Mouse (Mus musculus) MEL (cell line): ENCODE results near the gene Elmsan1. TPM values are rescaled to one million over a fixed set of nuclear protein-coding genes. Genes with fewer than 3 reads are reported as not detected.

Experiments
- DNase-seq: peaks from one replicate; pipeline ENCODE4 v3.0.0; 2011; ENCODE audit warnings: low read depth, low spot score
- H3K27ac ChIP-seq: 2 replicates; pipeline ENCODE4 v1.5.1; 2012; ENCODE audit warnings: low read depth, mild to moderate bottlenecking, control low read depth, low read length, moderate library complexity; ENCODE audit not compliant: control insufficient read depth
- H3K27me3 ChIP-seq, 2 experiments: fragments of 150-350 bp in 1 of 2; sonication (generic) in 1 of 2; 2 replicates each; pipeline ENCODE4 v1.6.1; 2012; ENCODE audit warnings: low read length in 2 of 2, mild to moderate bottlenecking in 2 of 2, improper control_type of control experiment in 1 of 2, moderate library complexity in 1 of 2; ENCODE audit not compliant: insufficient read depth in 2 of 2, control insufficient read depth in 1 of 2
- H3K36me3 ChIP-seq, 2 experiments: 2 replicates each; pipeline ENCODE4 v1.6.1; 2012 to 2014; ENCODE audit warnings: low read length in 2 of 2, improper control_type of control experiment in 1 of 2, inconsistent platforms in 1 of 2, mild to moderate bottlenecking in 1 of 2; ENCODE audit not compliant: insufficient read depth in 2 of 2, control insufficient read depth in 1 of 2
- H3K4me1 ChIP-seq, 2 experiments: fragments of 150-350 bp in 1 of 2; sonication (generic) in 1 of 2; 2 replicates each; pipeline ENCODE4 v1.6.1; 2012; ENCODE audit warnings: low read length in 2 of 2, improper control_type of control experiment in 1 of 2, mild to moderate bottlenecking in 1 of 2; ENCODE audit not compliant: insufficient read depth in 2 of 2, control insufficient read depth in 1 of 2
- H3K4me3 ChIP-seq, 2 experiments: fragments of 150-350 bp in 1 of 2; sonication (generic) in 1 of 2; 2 replicates each; pipeline ENCODE4 v1.5.1; 2012; ENCODE audit warnings: low read depth in 2 of 2, low read length in 2 of 2, mild to moderate bottlenecking in 2 of 2, moderate library complexity in 2 of 2, control low read depth in 1 of 2, improper control_type of control experiment in 1 of 2; ENCODE audit not compliant: control insufficient read depth in 1 of 2, insufficient read depth in 1 of 2
- H3K79me2 ChIP-seq: 2 replicates; pipeline ENCODE4 v1.6.1; 2012; ENCODE audit warnings: mild to moderate bottlenecking, low read length, moderate library complexity; ENCODE audit not compliant: control insufficient read depth, poor library complexity, insufficient read depth
- H3K9ac ChIP-seq: 2 replicates; pipeline ENCODE4 v1.6.1; 2012; ENCODE audit warnings: low read depth, mild to moderate bottlenecking, control low read depth, low read length, moderate library complexity; ENCODE audit not compliant: control insufficient read depth, poor library complexity, severe bottlenecking
- H3K9me3 ChIP-seq: fragments of 150-350 bp; sonication (generic); replicated peaks from 2 replicates; pipeline ENCODE4 v1.6.1; 2012; ENCODE audit warnings: mild to moderate bottlenecking, low read length, improper control_type of control experiment, moderate library complexity; ENCODE audit not compliant: insufficient read depth
- BHLHE40 ChIP-seq: IDR thresholded peaks from 2 replicates; pipeline ENCODE4 v1.6.1; 2012; ENCODE audit warnings: low read depth, mild to moderate bottlenecking, inconsistent platforms, low read length, improper control_type of control experiment, borderline replicate concordance
- CHD2 ChIP-seq: IDR thresholded peaks from 2 replicates; pipeline ENCODE4 v1.6.1; 2011; ENCODE audit warnings: low read length, improper control_type of control experiment
- EP300 ChIP-seq, 2 experiments: IDR thresholded peaks; 2 replicates each; pipeline ENCODE4 v1.6.1; 2011; ENCODE audit warnings: improper control_type of control experiment in 2 of 2, low read length in 2 of 2, low read depth in 1 of 2, mild to moderate bottlenecking in 1 of 2
- ETS1 ChIP-seq: IDR thresholded peaks from 2 replicates; pipeline ENCODE4 v1.6.1; 2012; ENCODE audit warnings: low read depth, mild to moderate bottlenecking, inconsistent platforms, low read length, improper control_type of control experiment, moderate library complexity
- HCFC1 ChIP-seq: IDR thresholded peaks from 2 replicates; pipeline ENCODE4 v1.6.1; 2012; ENCODE audit warnings: low read depth, mild to moderate bottlenecking, inconsistent platforms, low read length, improper control_type of control experiment, moderate library complexity
- MAZ ChIP-seq: IDR thresholded peaks from 2 replicates; pipeline ENCODE4 v1.6.1; 2012; ENCODE audit warnings: low read depth, mild to moderate bottlenecking, inconsistent platforms, low read length, improper control_type of control experiment
- NELFE ChIP-seq: IDR thresholded peaks from 2 replicates; pipeline ENCODE4 v1.6.1; 2011; ENCODE audit warnings: low read depth, low read length, improper control_type of control experiment
- POLR2AphosphoS2 ChIP-seq: IDR thresholded peaks from 2 replicates; pipeline ENCODE4 v1.6.1; 2011; ENCODE audit warnings: low read length, improper control_type of control experiment
- POLR2AphosphoS5 ChIP-seq: IDR thresholded peaks from 2 replicates; pipeline ENCODE4 v1.6.1; 2012; ENCODE audit warnings: low read depth, borderline replicate concordance, mild to moderate bottlenecking, inconsistent platforms, low read length, moderate library complexity, mixed read lengths
- TBP ChIP-seq: IDR thresholded peaks from 2 replicates; pipeline ENCODE4 v1.8.0; 2011; ENCODE audit warnings: low read depth, low read length, improper control_type of control experiment
- TCF12 ChIP-seq: IDR thresholded peaks from 2 replicates; pipeline ENCODE4 v1.6.1; 2014; ENCODE audit warnings: low read depth, mild to moderate bottlenecking, inconsistent platforms, low read length, improper control_type of control experiment, moderate library complexity
- ZKSCAN1 ChIP-seq: IDR thresholded peaks from 2 replicates; pipeline ENCODE4 v1.6.1; 2012; ENCODE audit warnings: low read depth, mild to moderate bottlenecking, inconsistent platforms, low read length, improper control_type of control experiment, moderate library complexity
- ZNF384 ChIP-seq: IDR thresholded peaks from 2 replicates; pipeline ENCODE4 v1.6.1; 2012; ENCODE audit warnings: low read depth, mild to moderate bottlenecking, inconsistent platforms, low read length, improper control_type of control experiment
- polyA plus RNA-seq, 2 experiments: library from polyadenylated mRNA; stranded (reverse) in 1 of 2; unstranded in 1 of 2; fragments of >175 nt in 1 of 2; fragments of >200 nt in 1 of 2; gene quantifications; 2 replicates each; pipeline versions ENCODE4 v1.2.1 to v1.2.4; 2012; ENCODE audit warnings: low replicate concordance in 2 of 2, low read depth in 1 of 2; ENCODE audit not compliant: insufficient read length in 2 of 2, insufficient read depth in 1 of 2, missing spikeins in 1 of 2
- total RNA-seq: library from RNA; depleted of rRNA; stranded (reverse); fragments of 300-350 nt; gene quantifications from 2 replicates; pipeline ENCODE4 v1.2.3, GENCODE M21; 2012

Gene Elmsan1
- total and polyA plus RNA-seq, 3 experiments = 7.7 to 25.3 TPM; not detected in 1

- no peaks in the 10 kb centered on the region for H3K9me3 ChIP-seq
- H3K79me2 ChIP-seq = no peaks in the 10 kb centered on the region
- no peak overlapping the region for H3K4me3 ChIP-seq
- no peak overlapping the region for H3K9ac ChIP-seq
- peaks cover 0 to 3% of the 10 kb centered on the region in 2 experiments for H3K27me3 ChIP-seq
- no peak for TF ChIP-seq CHD2
- TF ChIP-seq TBP = no peak
- no peak for TF ChIP-seq ZNF384
- no peak for TF ChIP-seq ETS1
- no peak for TF ChIP-seq HCFC1
- no peak for TF ChIP-seq BHLHE40
- TF ChIP-seq ZKSCAN1 = no peak
- TF ChIP-seq POLR2AphosphoS2 = no peak
- no peak for TF ChIP-seq EP300 (IDR thresholded peaks at IDR 0.05; ENCODE audit: low read depth in 1 of 2, low read length in 2 of 2)
- no peak for TF ChIP-seq NELFE
- no peak for TF ChIP-seq POLR2AphosphoS5
- DNase-seq = no peak
- H3K36me3 ChIP-seq = 0 out of 4 replicates have a peak, but pooled peaks cover 0 to 4% of the 10 kb centered on the region in 2 experiments
- H3K4me1 ChIP-seq = peaks cover 0 to 5% of the 10 kb centered on the region in 2 experiments; a peak in 1 of 4 replicates
- H3K27ac ChIP-seq = no peak overlapping the region
These were observed 14.9 kb upstream of the Elmsan1 start for GRCm38 (mm10) chr12:84233488-84234100.

GRCm38 (mm10) chr12:84226117-84226840, 7.6 kb upstream of the Elmsan1 start:
- H3K27ac ChIP-seq = no peak overlapping the region
- TF ChIP-seq MAZ (no peak), ZKSCAN1 (no peak), TCF12 (no peak)
- H3K36me3 ChIP-seq = no peaks in the 10 kb centered on the region

More at GRCm38 (mm10) chr12:84226117-84226840, 7.6 kb upstream of the Elmsan1 start:
- H3K27me3 ChIP-seq = peaks cover 0 to 6% of the 10 kb centered on the region in 2 experiments; a peak in 3 of 4 replicates
- no peaks in the 10 kb centered on the region for H3K9me3 ChIP-seq
- H3K4me1 ChIP-seq = no peaks in the 10 kb centered on the region
- no peak overlapping the region for H3K9ac ChIP-seq
- no peaks in the 10 kb centered on the region for H3K79me2 ChIP-seq
- no peak overlapping the region for H3K4me3 ChIP-seq
- no peak for DNase-seq
